Mouse (Mus musculus): ENCODE measurements around the gene Bdh2. TPM values are rescaled to one million over a fixed set of nuclear protein-coding genes. Genes with fewer than 3 reads are reported as not detected.

The Bdh2 gene
- polyA plus RNA-seq, 1 experiment from 2014 or later = 2.4 TPM

- ATAC-seq (ENCODE audit: low FRiP score, low TSS enrichment) (no peak), DNase-seq (ENCODE audit: low spot score) (no peak)
- no peak overlapping the region for H3K4me2 ChIP-seq (replicated peaks; ENCODE audit: low read depth)
- TF ChIP-seq EP300 (optimal IDR thresholded peaks at IDR 0.05) = no peak
- TF ChIP-seq CTCF (IDR thresholded peaks at IDR 0.05; ENCODE audit: low read depth) = no peak
- no peak overlapping the region for H3K9ac ChIP-seq (ENCODE audit: low read length)
- H3K27me3 ChIP-seq (ENCODE audit: control insufficient read depth, insufficient read depth, low read length) = no peaks in the 10 kb centered on the region
- no peak overlapping the region for H3K4me3 ChIP-seq (ENCODE audit: low read depth, low read length)
- H3K36me3 ChIP-seq (ENCODE audit: control insufficient read depth, insufficient read depth, low read length) = no peaks in the 10 kb centered on the region
- H3K9me3 ChIP-seq (ENCODE audit: control insufficient read depth, low read length) = no peaks in the 10 kb centered on the region
- H3K4me1 ChIP-seq (replicated peaks; ENCODE audit: control insufficient read depth, insufficient read depth) = no peaks in the 10 kb centered on the region
- H3K27ac ChIP-seq (replicated peaks) = no peak overlapping the region
- 78% methylated on average over 8 of the region's 8 CpGs for WGBS
These were observed 7.2 kb downstream of the Bdh2 start for GRCm38 (mm10) chr3:135288138-135288750.

DNA sequence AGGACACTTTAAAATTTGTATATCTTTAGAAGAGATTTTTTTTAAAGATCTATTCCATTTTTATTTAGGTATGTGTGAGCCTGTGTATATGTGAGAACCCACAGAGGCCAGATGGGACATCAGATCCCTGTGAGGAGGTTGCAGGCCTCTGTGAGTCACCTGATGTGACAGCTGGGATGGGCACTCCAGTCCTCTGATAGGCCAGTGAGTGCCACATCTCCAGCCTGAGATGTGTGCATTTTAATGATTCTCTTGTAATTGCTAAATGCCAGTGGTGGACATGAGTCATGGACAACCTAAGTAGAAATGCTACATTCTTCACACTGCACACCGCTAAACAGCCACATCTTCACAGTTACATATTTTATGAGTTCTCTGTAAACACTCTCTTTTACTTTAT is 8.1 kb downstream of the Bdh2 start:
- Histone ChIP-seq H3K27ac (replicated peaks) (no peak overlapping the region), H3K4me1 (replicated peaks; ENCODE audit: control insufficient read depth, insufficient read depth) (no peaks in the 10 kb centered on the region), H3K36me3 (ENCODE audit: control insufficient read depth, insufficient read depth, low read length) (no peaks in the 10 kb centered on the region), H3K9ac (ENCODE audit: low read length) (no peak overlapping the region), H3K4me2 (replicated peaks; ENCODE audit: low read depth) (no peak overlapping the region), H3K9me3 (ENCODE audit: control insufficient read depth, low read length) (no peaks in the 10 kb centered on the region), H3K27me3 (ENCODE audit: control insufficient read depth, insufficient read depth, low read length) (no peaks in the 10 kb centered on the region), H3K4me3 (ENCODE audit: low read depth, low read length) (no peak overlapping the region)
- ATAC-seq (ENCODE audit: low FRiP score, low TSS enrichment) = no peak
- 74% methylated on average over 1 of the region's 1 CpGs for WGBS
- TF ChIP-seq EP300 (optimal IDR thresholded peaks at IDR 0.05) (no peak), CTCF (IDR thresholded peaks at IDR 0.05; ENCODE audit: low read depth) (no peak)
- no peak for DNase-seq (ENCODE audit: low spot score)

- ATAC-seq (ENCODE audit: low FRiP score, low TSS enrichment) = peak; percentile 65
These were observed 9.4 kb downstream of the Bdh2 start for GRCm38 (mm10) chr3:135290249-135290894.

DNA sequence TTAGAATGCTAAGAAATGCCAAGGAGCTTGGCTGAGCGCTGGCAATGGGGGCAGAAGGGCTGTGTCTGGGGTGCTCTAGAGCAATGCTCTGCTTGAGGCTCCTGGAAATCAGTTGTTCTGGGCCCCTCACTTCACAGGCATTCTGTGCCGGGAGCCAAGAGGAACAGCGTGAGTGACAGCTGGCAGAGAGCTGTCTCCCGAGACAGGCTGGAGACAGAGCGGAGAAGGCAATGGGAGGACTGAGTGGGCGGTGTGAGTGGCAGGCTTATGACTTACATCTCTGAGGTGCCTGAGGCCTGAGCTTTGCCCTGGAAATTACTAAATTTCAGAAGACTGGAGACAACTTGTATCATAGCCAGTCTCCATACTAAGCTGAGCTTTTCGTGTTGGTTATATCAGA is 12.7 kb downstream of the Bdh2 start:
- Histone ChIP-seq H3K27me3 (ENCODE audit: control insufficient read depth, insufficient read depth, low read length) (no peaks in the 10 kb centered on the region), H3K9ac (ENCODE audit: low read length) (no peak overlapping the region), H3K4me3 (ENCODE audit: low read depth, low read length) (no peak overlapping the region), H3K36me3 (ENCODE audit: control insufficient read depth, insufficient read depth, low read length) (no peaks in the 10 kb centered on the region), H3K9me3 (ENCODE audit: control insufficient read depth, low read length) (no peaks in the 10 kb centered on the region), H3K4me2 (replicated peaks; ENCODE audit: low read depth) (no peak overlapping the region), H3K27ac (replicated peaks) (no peak overlapping the region), H3K4me1 (replicated peaks; ENCODE audit: control insufficient read depth, insufficient read depth) (no peaks in the 10 kb centered on the region)
- DNase-seq (ENCODE audit: low spot score) (no peak), ATAC-seq (ENCODE audit: low FRiP score, low TSS enrichment) (no peak)
- TF ChIP-seq CTCF (IDR thresholded peaks at IDR 0.05; ENCODE audit: low read depth) (no peak), EP300 (optimal IDR thresholded peaks at IDR 0.05) (no peak)
- WGBS = 56% methylated on average over 7 of the region's 7 CpGs

More at GRCm38 (mm10) chr3:135290249-135290894, 9.4 kb downstream of the Bdh2 start:
- H3K27ac ChIP-seq (replicated peaks) = no peak overlapping the region
- no peak overlapping the region for H3K4me3 ChIP-seq (ENCODE audit: low read depth, low read length)
- TF ChIP-seq EP300 (optimal IDR thresholded peaks at IDR 0.05) = no peak
- TF ChIP-seq CTCF (IDR thresholded peaks at IDR 0.05; ENCODE audit: low read depth) = peak; percentile 90
- H3K36me3 ChIP-seq (ENCODE audit: control insufficient read depth, insufficient read depth, low read length) = no peaks in the 10 kb centered on the region
- no peak overlapping the region for H3K9ac ChIP-seq (ENCODE audit: low read length)
- no peak overlapping the region for H3K4me2 ChIP-seq (replicated peaks; ENCODE audit: low read depth)
- 100% methylated on average over 2 of the region's 7 CpGs for WGBS
- H3K9me3 ChIP-seq (ENCODE audit: control insufficient read depth, low read length) = no peaks in the 10 kb centered on the region
- peak; percentile 53 for DNase-seq (ENCODE audit: low spot score)
- H3K4me1 ChIP-seq (replicated peaks; ENCODE audit: control insufficient read depth, insufficient read depth) = no peaks in the 10 kb centered on the region
- H3K27me3 ChIP-seq (ENCODE audit: control insufficient read depth, insufficient read depth, low read length) = no peaks in the 10 kb centered on the region

- no peak overlapping the region for H3K4me2 ChIP-seq (replicated peaks; ENCODE audit: low read depth)
- no peaks in the 10 kb centered on the region for H3K27me3 ChIP-seq (ENCODE audit: control insufficient read depth, insufficient read depth, low read length)
- no peak for TF ChIP-seq EP300 (optimal IDR thresholded peaks at IDR 0.05)
- no peak for TF ChIP-seq CTCF (IDR thresholded peaks at IDR 0.05; ENCODE audit: low read depth)
- H3K9me3 ChIP-seq (ENCODE audit: control insufficient read depth, low read length) = no peaks in the 10 kb centered on the region
- WGBS = 74% methylated on average over 1 of the region's 1 CpGs
- DNase-seq (ENCODE audit: low spot score) (no peak), ATAC-seq (ENCODE audit: low FRiP score, low TSS enrichment) (no peak)
- no peak overlapping the region for H3K9ac ChIP-seq (ENCODE audit: low read length)
- no peak overlapping the region for H3K4me3 ChIP-seq (ENCODE audit: low read depth, low read length)
- H3K27ac ChIP-seq (replicated peaks) = no peak overlapping the region
- no peaks in the 10 kb centered on the region for H3K36me3 ChIP-seq (ENCODE audit: control insufficient read depth, insufficient read depth, low read length)
- H3K4me1 ChIP-seq (replicated peaks; ENCODE audit: control insufficient read depth, insufficient read depth) = no peaks in the 10 kb centered on the region
These were observed 14.5 kb downstream of the Bdh2 start for GRCm38 (mm10) chr3:135295559-135295958.

DNA sequence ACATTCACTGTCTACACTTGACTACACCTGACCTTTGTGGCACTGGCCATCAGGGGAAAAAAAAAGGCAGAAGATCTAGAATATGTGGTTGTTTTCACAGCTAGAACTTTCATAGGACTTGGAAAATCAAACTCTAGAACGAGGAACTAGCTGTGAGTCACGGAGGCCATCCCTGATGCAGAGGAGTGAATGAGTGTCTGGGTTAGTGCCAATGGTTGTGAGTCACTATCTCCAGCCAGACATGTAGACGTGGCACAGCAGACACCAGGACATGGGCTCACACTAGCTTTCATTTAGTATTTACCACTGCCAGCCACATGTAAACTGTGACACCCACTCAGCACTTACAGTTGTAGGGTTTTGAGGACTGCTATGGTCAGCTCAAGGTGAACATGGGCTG is 17.5 kb downstream of the Bdh2 start:
- no peaks in the 10 kb centered on the region for H3K36me3 ChIP-seq (ENCODE audit: control insufficient read depth, insufficient read depth, low read length)
- WGBS = 40% methylated on average over 3 of the region's 3 CpGs
- ATAC-seq (ENCODE audit: low FRiP score, low TSS enrichment) = peak; percentile 73
- H3K4me2 ChIP-seq (replicated peaks; ENCODE audit: low read depth) = no peak overlapping the region
- no peak overlapping the region for H3K4me3 ChIP-seq (ENCODE audit: low read depth, low read length)
- H3K27me3 ChIP-seq (ENCODE audit: control insufficient read depth, insufficient read depth, low read length) = no peaks in the 10 kb centered on the region
- no peak overlapping the region for H3K9ac ChIP-seq (ENCODE audit: low read length)
- no peak for DNase-seq (ENCODE audit: low spot score)
- TF ChIP-seq CTCF (IDR thresholded peaks at IDR 0.05; ENCODE audit: low read depth) (no peak), EP300 (optimal IDR thresholded peaks at IDR 0.05) (no peak)
- H3K9me3 ChIP-seq (ENCODE audit: control insufficient read depth, low read length) = no peaks in the 10 kb centered on the region
- H3K4me1 ChIP-seq (replicated peaks; ENCODE audit: control insufficient read depth, insufficient read depth) = no peaks in the 10 kb centered on the region
- H3K27ac ChIP-seq (replicated peaks) = no peak overlapping the region

Measured in stomach, postnatal 0 days (tissue).